Mouse (Mus musculus): Measurements from ENCODE around the gene Ints2. TPM values are rescaled to one million over a fixed set of nuclear protein-coding genes. Genes with fewer than 3 reads are reported as not detected.
"Not testable (repeated sequence)": the region's sequence is repeated elsewhere in the genome, so short reads cannot be mapped to it uniquely, and the experiment has no call there.

Gene Ints2
- polyA plus RNA-seq, 1 experiment, result 13.3 TPM

- H3K27ac ChIP-seq (ENCODE audit: control insufficient read depth, insufficient read depth, low read depth, low read length), result no peak overlapping the region
- H3K36me3 ChIP-seq (ENCODE audit: control insufficient read depth, insufficient read depth, low read length), result no peaks in the 10 kb centered on the region
- TF ChIP-seq CTCF (IDR thresholded peaks at IDR 0.05; ENCODE audit: control insufficient read depth, insufficient read depth, insufficient replicate concordance, low read depth, low read length), result no peak
- H3K4me3 ChIP-seq (ENCODE audit: control insufficient read depth, low read depth, low read length), result no peak overlapping the region
- H3K4me1 ChIP-seq (ENCODE audit: control insufficient read depth, insufficient read depth, low read length), result peaks cover 5% of the 10 kb centered on the region
- no peaks in the 10 kb centered on the region for H3K27me3 ChIP-seq (ENCODE audit: control insufficient read depth, insufficient read depth, low read length)
Observed at GRCm38 (mm10) chr11:86205031-86205430, 52.3 kb downstream of the Ints2 start.

GRCm38 (mm10) chr11:86201901-86202675, 55.3 kb downstream of the Ints2 start:
- no peaks in the 10 kb centered on the region for H3K27me3 ChIP-seq (ENCODE audit: control insufficient read depth, insufficient read depth, low read length)
- no peak for TF ChIP-seq POLR2A (IDR thresholded peaks at IDR 0.05; ENCODE audit: control insufficient read depth, low read depth, low read length)
- peaks cover 5% of the 10 kb centered on the region for H3K4me1 ChIP-seq (ENCODE audit: control insufficient read depth, insufficient read depth, low read length)
- H3K36me3 ChIP-seq (ENCODE audit: control insufficient read depth, insufficient read depth, low read length), result no peaks in the 10 kb centered on the region
- peak overlapping the region; percentile 91 for H3K27ac ChIP-seq (ENCODE audit: control insufficient read depth, insufficient read depth, low read depth, low read length)
- H3K4me3 ChIP-seq (ENCODE audit: control insufficient read depth, low read depth, low read length), result peak overlapping the region; percentile 89

- no peaks in the 10 kb centered on the region for H3K36me3 ChIP-seq (ENCODE audit: control insufficient read depth, insufficient read depth, low read length)
- H3K4me3 ChIP-seq (ENCODE audit: control insufficient read depth, low read depth, low read length), result peak within 1 kb of the TSS; percentile 89
- peak within 1 kb of the TSS; percentile 91 for H3K27ac ChIP-seq (ENCODE audit: control insufficient read depth, insufficient read depth, low read depth, low read length)
- H3K27me3 ChIP-seq (ENCODE audit: control insufficient read depth, insufficient read depth, low read length), result no peaks in the 10 kb centered on the region
- peak; percentile 72 for TF ChIP-seq POLR2A (IDR thresholded peaks at IDR 0.05; ENCODE audit: control insufficient read depth, low read depth, low read length)
- TF ChIP-seq CTCF (IDR thresholded peaks at IDR 0.05; ENCODE audit: control insufficient read depth, insufficient read depth, insufficient replicate concordance, low read depth, low read length), result no peak
- H3K4me1 ChIP-seq (ENCODE audit: control insufficient read depth, insufficient read depth, low read length), result peaks cover 5% of the 10 kb centered on the region
Observed at GRCm38 (mm10) chr11:86201037-86201786, 56.2 kb downstream of the Ints2 start, which contains the start of gene Brip1. Gene Brip1, minus strand, starts transcription at chr11:86201193.

- peak overlapping the region; percentile 89 for H3K4me3 ChIP-seq (ENCODE audit: control insufficient read depth, low read depth, low read length)
- H3K27ac ChIP-seq (ENCODE audit: control insufficient read depth, insufficient read depth, low read depth, low read length), result peak overlapping the region; percentile 45; the same call in 1 of the 2 replicates
- H3K36me3 ChIP-seq (ENCODE audit: control insufficient read depth, insufficient read depth, low read length), result no peaks in the 10 kb centered on the region
- H3K27me3 ChIP-seq (ENCODE audit: control insufficient read depth, insufficient read depth, low read length), result no peaks in the 10 kb centered on the region
- H3K4me1 ChIP-seq (ENCODE audit: control insufficient read depth, insufficient read depth, low read length), result peaks cover 5% of the 10 kb centered on the region
- no peak for TF ChIP-seq CTCF (IDR thresholded peaks at IDR 0.05; ENCODE audit: control insufficient read depth, insufficient read depth, insufficient replicate concordance, low read depth, low read length)
- TF ChIP-seq POLR2A (IDR thresholded peaks at IDR 0.05; ENCODE audit: control insufficient read depth, low read depth, low read length), result no peak
Observed at GRCm38 (mm10) chr11:86200460-86201021, 56.8 kb downstream of the Ints2 start.

GRCm38 (mm10) chr11:86199733-86200132, 57.6 kb downstream of the Ints2 start:
- no peak overlapping the region for H3K4me3 ChIP-seq (ENCODE audit: control insufficient read depth, low read depth, low read length)
- no peak overlapping the region for H3K27ac ChIP-seq (ENCODE audit: control insufficient read depth, insufficient read depth, low read depth, low read length)
- H3K27me3 ChIP-seq (ENCODE audit: control insufficient read depth, insufficient read depth, low read length), result no peaks in the 10 kb centered on the region
- H3K4me1 ChIP-seq (ENCODE audit: control insufficient read depth, insufficient read depth, low read length), result peaks cover 5% of the 10 kb centered on the region
- TF ChIP-seq POLR2A (IDR thresholded peaks at IDR 0.05; ENCODE audit: control insufficient read depth, low read depth, low read length), result no peak
- no peak for TF ChIP-seq CTCF (IDR thresholded peaks at IDR 0.05; ENCODE audit: control insufficient read depth, insufficient read depth, insufficient replicate concordance, low read depth, low read length)
- H3K36me3 ChIP-seq (ENCODE audit: control insufficient read depth, insufficient read depth, low read length), result no peaks in the 10 kb centered on the region

GRCm38 (mm10) chr11:86185224-86185623, 72.2 kb downstream of the Ints2 start:
- not testable (repeated sequence) for H3K36me3 ChIP-seq (ENCODE audit: control insufficient read depth, insufficient read depth, low read length); H3K4me1 ChIP-seq (ENCODE audit: control insufficient read depth, insufficient read depth, low read length); H3K27ac ChIP-seq (ENCODE audit: control insufficient read depth, insufficient read depth, low read depth, low read length); H3K27me3 ChIP-seq (ENCODE audit: control insufficient read depth, insufficient read depth, low read length)
- peak overlapping the region; percentile 54 for H3K4me3 ChIP-seq (ENCODE audit: control insufficient read depth, low read depth, low read length)

GRCm38 (mm10) chr11:86175833-86176232, 81.5 kb downstream of the Ints2 start:
- H3K27ac ChIP-seq (ENCODE audit: control insufficient read depth, insufficient read depth, low read depth, low read length), result no peak overlapping the region
- H3K4me1 ChIP-seq (ENCODE audit: control insufficient read depth, insufficient read depth, low read length), result no peaks in the 10 kb centered on the region
- TF ChIP-seq CTCF (IDR thresholded peaks at IDR 0.05; ENCODE audit: control insufficient read depth, insufficient read depth, insufficient replicate concordance, low read depth, low read length) (no peak), POLR2A (IDR thresholded peaks at IDR 0.05; ENCODE audit: control insufficient read depth, low read depth, low read length) (no peak)
- no peaks in the 10 kb centered on the region for H3K36me3 ChIP-seq (ENCODE audit: control insufficient read depth, insufficient read depth, low read length)
- H3K4me3 ChIP-seq (ENCODE audit: control insufficient read depth, low read depth, low read length), result no peak overlapping the region
- no peaks in the 10 kb centered on the region for H3K27me3 ChIP-seq (ENCODE audit: control insufficient read depth, insufficient read depth, low read length)
